Mouse (Mus musculus) gastrocnemius, postnatal 4 days (tissue): ENCODE results near the gene Ubxn11. TPM values are rescaled to one million over a fixed set of nuclear protein-coding genes. Genes with fewer than 3 reads are reported as not detected.

Experiments
- DNase-seq, 2 experiments: peaks; one replicate each; pipeline ENCODE4 v3.0.0; 2021 to 2022; ENCODE audit warnings: low spot score in 2 of 2, mixed read lengths in 2 of 2
- total RNA-seq, 2 experiments: library from RNA; stranded (reverse); gene quantifications; 2 replicates each; pipeline ENCODE4 v1.2.3; 2021

The Ubxn11 gene
- total RNA-seq, 2 experiments from 2014 or later, result 3.2 to 3.7 TPM

DNA sequence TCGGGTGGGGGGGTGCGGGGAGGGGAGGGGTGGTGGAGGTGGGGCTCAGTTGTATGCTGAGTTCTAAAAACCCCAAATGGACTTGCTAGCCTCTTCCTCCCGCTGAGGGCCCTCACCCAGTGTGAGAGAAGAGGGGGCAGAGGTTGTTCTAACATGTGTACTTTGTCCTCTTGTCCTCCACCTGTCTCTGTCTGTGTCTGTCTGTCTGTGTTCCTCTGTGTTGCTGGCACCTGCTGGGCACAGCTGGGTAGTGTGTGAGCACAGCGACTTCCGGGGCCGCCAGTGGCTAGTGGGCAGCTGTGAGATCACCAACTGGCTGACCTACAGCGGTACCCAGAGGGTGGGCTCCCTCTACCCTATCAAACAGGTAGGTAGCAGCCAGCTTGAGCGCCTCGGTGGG is 13.3 kb upstream of the Ubxn11 start:
- no peak for DNase-seq

DNA sequence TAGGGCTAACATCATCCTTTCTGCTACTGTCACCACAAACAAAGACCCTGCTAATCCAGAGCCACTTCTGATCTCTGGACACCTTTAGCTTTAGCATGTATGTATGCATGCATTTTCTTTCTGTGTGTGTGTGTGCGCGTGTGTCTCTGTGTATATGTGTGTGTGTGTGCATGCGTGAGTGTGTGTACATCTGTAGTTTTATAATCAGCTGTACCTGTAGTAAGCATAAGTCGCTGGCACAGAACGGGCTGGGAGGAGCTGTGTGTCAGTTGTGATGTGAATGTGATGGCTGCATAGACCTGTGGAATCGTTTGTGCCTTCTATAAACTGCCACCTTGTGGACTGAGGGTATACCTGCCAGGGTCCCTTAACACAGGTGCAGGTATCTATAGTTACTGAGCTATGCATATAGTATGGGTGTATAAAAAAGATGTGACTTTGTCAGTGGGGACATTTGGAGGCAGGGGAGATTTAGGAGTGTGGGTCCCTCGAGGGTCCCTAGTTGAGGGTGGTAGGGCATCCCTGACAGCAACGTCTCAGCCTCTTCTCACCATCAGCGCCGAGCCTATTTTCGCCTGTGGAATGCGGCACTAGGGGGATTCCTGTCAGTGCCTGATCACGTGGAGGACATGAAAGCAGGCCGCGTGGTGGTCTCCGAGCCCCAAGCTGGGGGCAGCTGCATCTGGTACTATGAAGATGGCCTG is 11.7 kb upstream of the Ubxn11 start:
- DNase-seq, result no peak

DNA sequence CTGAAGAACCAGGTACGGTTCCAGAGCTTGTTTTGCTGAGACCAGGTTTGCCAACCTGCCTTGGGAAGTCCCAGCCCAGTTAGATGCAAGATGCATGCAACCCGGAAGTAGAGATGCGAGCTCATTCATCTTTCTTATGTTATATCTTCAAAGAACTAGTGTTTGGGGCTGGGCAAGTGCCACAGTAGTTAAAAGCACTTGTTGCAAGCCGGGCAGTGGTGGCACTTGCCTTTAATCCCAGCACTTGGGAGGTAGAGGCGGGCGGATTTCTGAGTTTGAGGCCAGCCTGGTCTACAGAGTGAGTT is 11.2 kb upstream of the Ubxn11 start:
- DNase-seq, result no peak

DNA sequence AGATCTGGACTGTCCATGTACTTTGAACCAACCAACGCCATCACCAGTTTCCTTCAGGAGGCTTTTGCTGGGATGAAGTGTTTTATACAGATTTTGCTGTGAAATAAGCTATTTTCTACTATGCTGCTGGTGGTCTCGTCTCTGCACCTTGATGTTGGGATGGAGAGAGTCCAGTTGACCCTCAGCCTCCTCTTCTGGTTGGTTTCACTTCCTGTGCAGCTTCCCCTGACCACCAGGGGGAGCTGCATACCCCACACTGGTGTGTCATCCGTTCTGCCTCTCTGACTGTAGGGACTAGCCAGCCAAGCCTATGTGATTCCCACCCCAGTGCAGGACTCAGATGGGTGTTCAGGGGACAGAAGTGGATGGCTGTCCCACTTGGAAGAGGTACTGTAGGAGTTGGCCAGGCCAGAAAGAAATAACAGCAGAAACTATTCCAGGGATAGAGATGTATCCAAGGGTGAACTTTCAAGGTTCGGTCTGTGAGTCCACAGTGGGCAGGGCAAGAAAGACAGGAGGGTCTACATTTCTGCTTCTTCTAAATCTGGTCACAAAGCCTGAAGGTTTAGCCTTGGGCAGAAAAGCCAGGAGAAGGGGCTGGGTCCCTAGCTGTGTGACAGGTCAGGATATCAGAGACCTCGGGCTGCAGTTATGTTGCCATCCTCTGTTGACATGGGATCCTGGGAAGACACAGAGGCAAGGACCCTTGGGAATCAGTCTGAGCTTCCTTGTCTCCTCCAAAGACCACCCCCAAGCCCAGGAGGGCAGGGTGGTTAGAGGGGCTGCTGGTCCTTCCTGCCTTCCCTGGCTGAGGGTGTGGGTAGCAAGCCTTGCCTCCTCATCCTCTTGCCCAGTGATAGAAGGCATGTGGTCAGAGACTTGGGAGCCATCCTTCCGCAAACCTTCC is 9.7 kb upstream of the Ubxn11 start:
- peak in 1 of 2 experiments; percentile 43 for DNase-seq

GRCm38 (mm10) chr4:134094004-134094564 is 8.3 kb upstream of the Ubxn11 start:
- DNase-seq, result no peak

- DNase-seq, result no peak
Measured at GRCm38 (mm10) chr4:134094923-134095547, 7.3 kb upstream of the Ubxn11 start, which contains the start of gene Cd52. Gene Cd52 (minus strand): TSS chr4:134095082.

DNA sequence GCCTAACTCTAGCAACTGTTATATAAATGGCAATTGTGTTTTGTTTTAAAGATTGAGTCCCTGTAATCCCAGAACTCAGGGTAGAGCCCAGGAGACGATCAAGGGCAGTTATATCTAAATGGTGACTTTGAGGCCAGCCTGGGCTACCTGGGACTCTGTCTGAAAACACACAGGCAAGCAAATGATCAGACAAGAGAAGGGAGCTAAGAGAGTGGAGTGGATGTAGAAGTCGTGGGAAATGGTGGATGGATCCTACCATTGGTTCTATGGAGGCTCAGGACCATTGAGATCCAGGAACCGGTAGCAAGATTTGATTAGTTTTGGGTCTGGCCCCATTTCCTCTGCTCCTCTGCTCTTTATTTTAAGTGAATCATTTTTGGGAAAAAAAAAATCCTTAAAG is 6.2 kb upstream of the Ubxn11 start:
- DNase-seq, result no peak

DNA sequence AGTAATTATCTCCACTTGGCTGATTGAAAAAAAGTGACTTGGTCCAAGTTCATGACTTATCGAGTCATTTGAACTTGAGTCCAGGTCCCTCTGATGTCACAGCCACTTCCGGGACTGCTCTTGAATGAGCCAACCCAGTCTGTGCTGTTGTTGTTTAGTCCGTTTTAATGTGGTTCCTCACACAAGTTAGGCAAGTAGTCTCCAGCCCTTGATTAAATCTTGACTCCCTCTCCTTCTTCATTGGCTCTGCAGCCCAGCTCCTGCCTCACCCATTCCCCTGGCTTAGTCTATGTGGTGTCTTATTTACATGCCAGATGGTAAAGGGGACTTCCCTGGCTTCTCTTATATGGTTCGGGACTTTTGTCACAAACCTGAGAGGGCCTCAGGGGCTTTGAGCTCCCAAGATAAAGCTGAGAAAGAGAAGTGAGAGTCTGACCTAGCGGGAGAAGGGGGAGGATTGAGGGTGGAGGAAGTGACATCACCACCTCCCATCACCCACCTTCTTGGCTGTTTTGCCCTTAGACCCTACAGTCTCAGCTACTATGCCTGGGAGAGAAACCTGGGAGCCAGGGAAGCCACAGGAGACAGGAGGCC is 5.3 kb upstream of the Ubxn11 start:
- no peak for DNase-seq

DNA sequence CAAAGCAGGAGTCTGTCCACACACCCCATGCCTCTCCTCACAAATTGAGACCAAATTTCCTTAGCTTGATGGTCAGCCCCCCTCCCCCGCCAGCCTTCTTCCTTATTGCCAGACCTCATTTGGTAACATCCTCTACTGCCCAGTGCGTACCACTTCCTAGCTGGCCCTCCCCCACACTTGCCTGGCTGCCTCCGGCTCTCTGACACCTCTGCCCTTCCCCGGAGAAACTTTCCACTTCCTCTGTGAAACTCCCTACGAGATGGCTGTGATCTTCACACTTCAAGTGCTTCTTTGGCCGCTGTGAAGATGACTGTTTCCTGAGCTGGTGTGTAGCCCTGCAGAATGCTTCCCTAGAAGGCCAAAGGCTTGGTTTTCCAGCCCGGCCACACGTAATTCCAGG is 3.7 kb upstream of the Ubxn11 start:
- DNase-seq, result no peak

GRCm38 (mm10) chr4:134100245-134100644 is 2.1 kb upstream of the Ubxn11 start:
- DNase-seq, result no peak

DNA sequence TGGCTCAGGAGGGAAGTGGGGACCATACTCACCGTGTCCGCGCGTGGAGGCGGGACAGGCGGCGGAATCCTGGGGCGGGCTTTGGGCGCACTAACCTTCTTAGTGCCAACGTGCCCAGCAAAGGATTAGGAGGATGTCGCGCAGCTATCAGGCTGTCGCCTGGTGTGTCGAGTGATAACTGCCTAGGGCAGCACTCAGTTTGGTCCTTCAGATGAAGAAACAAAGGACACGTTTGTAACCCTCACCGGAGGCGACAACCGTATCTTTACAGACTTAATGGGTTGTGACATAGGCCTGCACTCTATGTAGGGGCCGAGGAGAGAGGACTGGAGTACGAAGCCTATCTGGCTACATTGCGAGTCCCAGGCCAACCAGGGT is 361 bp downstream of the Ubxn11 start:
- no peak for DNase-seq

DNA sequence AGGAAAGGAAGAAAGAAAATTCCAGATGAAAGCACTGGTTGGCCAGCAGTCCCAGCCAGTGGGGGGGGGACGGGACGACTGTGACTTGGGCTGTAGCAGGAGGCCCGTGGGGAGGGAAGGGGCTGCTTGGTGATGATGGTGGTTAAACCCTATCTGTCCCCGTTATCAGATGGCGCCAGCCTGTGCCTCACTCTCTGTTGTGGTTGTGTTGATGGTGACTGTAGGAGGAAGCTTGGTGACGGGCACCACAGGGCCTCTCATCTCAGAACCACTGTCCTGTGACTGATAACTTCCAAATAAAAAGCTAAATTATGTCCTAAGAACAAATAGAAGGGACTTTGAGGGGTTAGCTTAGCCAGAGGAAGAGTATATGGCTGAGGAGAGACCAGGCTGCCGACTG is 3.7 kb downstream of the Ubxn11 start:
- no peak for DNase-seq

GRCm38 (mm10) chr4:134107730-134108129 is 5.4 kb downstream of the Ubxn11 start:
- DNase-seq, result no peak

DNA sequence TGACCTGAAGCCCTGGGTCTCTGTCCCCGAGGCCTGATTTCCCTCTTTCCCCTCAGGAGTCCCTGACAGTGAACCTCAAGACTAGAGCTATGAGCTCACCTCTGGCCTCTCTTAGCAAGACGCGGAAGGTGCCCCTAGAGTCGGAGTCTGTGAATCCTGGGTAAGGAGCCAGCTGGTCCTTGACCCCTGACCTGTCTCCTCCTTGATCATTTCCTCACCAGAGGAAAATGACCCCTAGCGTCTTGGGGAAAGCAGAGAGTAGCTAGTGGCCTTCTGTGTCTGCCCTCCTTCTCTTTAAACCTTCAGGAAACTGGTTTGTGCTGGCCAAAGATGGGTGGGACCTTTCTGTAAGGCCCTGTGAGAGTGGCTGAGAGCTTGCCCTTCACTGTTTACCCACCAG is 5.8 kb downstream of the Ubxn11 start:
- no peak for DNase-seq

DNA sequence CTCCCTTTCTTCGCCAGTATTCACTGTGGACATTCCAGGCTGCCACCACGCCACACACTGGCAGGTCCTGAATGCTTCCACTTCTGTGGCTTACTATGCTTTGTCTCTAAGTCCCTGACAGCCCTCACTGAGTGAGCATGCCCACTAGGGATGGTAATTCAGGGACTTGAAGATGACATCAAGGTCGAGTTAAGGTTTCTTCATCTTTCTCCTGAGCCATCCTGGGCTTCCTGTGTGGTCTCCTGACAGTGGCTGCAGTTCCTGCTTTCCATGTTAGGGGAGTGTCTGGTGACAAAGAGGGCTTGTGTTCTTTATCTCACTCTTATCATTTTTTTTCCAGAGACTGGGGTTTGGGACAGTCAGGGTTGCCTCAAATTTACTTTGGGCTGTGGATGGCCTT is 8.3 kb downstream of the Ubxn11 start:
- no peak for DNase-seq

GRCm38 (mm10) chr4:134112403-134112802 is 10.0 kb downstream of the Ubxn11 start:
- no peak for DNase-seq

DNA sequence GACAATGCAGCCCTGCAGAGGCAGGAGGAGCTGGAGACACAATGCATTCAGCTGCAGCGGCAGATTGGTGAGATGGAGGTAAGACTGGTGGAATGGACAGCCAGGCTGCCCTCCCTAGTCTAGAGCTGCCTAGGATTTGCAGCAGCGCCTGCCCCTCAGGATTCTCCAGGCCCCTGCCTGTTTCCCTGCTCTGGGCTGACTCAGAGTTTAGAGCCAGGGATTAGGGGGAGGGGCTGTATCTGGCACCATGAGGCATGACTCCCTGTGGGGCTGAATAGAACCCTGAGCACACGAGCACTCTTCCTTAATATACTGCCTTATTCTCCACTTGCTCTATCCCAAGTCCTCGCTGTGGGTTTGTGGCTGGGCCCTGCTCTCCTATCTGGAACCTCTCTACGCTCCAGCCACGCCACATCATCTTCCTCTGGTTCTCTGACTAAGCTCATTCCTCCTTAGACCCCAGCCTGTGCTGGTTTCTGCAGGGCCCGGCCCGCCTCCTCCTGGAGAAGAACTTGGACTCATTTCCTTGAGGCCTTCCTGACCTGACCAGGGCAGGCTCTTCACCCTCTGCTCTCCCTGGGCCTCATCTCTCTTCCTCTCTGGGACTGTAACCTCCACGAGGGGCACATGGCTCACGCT is 11.1 kb downstream of the Ubxn11 start:
- no peak for DNase-seq

DNA sequence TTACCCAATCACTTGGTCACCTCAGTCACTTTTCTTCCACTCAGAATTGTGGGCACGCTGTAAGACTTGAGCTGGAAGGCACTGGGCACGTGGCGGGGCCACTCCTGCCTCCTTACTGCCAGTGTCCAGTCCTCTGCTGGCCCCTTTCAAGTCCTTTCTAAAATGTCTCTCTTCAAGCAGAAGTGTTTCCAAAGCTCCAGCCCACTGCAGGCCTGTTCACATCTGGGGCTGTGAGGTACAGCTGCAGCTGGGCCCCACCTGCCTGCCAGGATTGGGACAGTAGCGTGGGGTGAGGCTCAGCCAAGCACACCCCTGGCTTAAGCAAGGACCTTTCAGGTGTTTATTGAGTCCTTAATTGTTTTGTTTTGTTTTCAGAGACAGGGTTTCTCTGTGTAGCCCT is 11.7 kb downstream of the Ubxn11 start:
- DNase-seq, result no peak

DNA sequence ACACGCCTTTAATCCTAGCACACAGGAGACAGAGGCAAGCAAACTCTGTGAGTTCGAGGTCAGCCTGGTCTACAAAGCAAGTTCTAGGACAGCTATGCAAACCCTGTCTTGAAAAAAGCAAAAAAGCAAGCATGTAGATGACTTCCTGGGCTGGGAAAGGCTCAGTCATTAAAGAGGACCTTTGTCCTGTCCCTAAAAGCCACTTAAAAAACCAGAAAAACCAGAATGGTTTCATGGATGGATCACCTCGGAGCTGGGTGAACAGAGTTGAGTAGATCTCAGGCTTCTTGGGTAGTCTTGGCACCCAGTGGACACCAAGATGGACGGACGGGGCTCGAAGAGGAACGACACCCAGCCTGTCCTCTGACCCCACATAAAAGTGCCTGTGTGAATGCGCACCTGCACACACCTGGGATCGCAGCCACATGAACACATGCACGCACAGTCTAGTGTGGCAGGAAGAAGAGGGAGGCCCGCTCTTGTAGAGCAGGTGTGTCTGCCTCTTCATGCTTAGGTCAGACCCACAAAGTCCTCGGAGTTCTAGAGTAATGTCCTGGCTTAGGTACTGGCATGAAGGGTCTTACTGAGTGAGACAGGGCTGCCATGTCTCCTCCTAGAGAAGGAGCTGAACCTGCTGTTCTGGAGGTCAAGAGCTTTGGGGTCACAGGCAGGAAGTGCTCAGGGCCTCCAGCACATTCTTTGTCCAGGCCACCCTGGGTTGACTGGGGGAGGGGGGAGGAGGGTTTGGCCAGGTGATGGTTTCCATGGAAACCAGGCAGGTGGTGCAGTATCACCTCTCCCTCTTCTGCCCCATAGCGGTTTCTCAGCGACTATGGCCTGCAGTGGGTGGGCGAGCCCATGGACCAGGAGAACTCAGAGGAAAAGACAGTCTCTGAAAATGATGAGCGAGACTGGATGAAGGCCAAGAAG is 13.1 kb downstream of the Ubxn11 start:
- no peak for DNase-seq

GRCm38 (mm10) chr4:134116501-134116900 is 14.1 kb downstream of the Ubxn11 start:
- DNase-seq, result no peak
